Mouse (Mus musculus) urinary bladder, postnatal 36 days (tissue): ENCODE measurements at regions not wholly inside any gene's neighbourhood (a gene's known extent, or its start where the extent isn't known, plus 50 kb on each side); places are given as distances from the start of the nearest gene placed in this dataset.

Experiments used
- DNase-seq, 2 experiments: peaks; one replicate each; pipeline ENCODE4 v3.0.0; 2022; ENCODE audit warnings: low spot score in 2 of 2, mixed read lengths in 1 of 2

- no peak for DNase-seq
Observed at GRCm38 (mm10) chr1:153962161-153962720, 62.2 kb upstream of the Teddm2 start.

- no peak for DNase-seq
Observed at GRCm38 (mm10) chr1:153963744-153964342, 63.8 kb upstream of the Teddm2 start.

- no peak for DNase-seq
Observed at GRCm38 (mm10) chr1:153969401-153969800, 69.4 kb upstream of the Teddm2 start.

- no peak for DNase-seq
Observed at GRCm38 (mm10) chr1:153974300-153974699, 74.3 kb upstream of the Teddm2 start.

GRCm38 (mm10) chr1:153977963-153978726, 78.1 kb upstream of the Teddm2 start:
- DNase-seq, result no peak

GRCm38 (mm10) chr1:153980886-153981285, 80.9 kb upstream of the Teddm2 start:
- DNase-seq, result peak in 1 of 2 experiments; percentile 24

GRCm38 (mm10) chr1:153985595-153985994, 85.6 kb upstream of the Teddm2 start:
- DNase-seq, result no peak

GRCm38 (mm10) chr1:153986632-153987031, 86.6 kb upstream of the Teddm2 start:
- DNase-seq, result no peak

GRCm38 (mm10) chr1:153988297-153988696, 88.3 kb upstream of the Teddm2 start:
- DNase-seq, result no peak

- peak in 1 of 2 experiments; percentile 21 for DNase-seq
Observed at GRCm38 (mm10) chr1:153990651-153991435, 90.8 kb upstream of the Teddm2 start.

- no peak for DNase-seq
Observed at GRCm38 (mm10) chr1:153992466-153992865, 92.4 kb upstream of the Teddm2 start.

GRCm38 (mm10) chr1:153994871-153995270, 94.8 kb upstream of the Teddm2 start:
- DNase-seq, result no peak

GRCm38 (mm10) chr1:153997201-153998181, 97.5 kb upstream of the Teddm2 start:
- no peak for DNase-seq

- DNase-seq, result no peak
Observed at GRCm38 (mm10) chr1:153999776-154000175, 99.7 kb upstream of the Teddm2 start.

- DNase-seq, result no peak
Observed at GRCm38 (mm10) chr1:154003669-154004068, 103.6 kb upstream of the Teddm2 start.

GRCm38 (mm10) chr1:154004647-154005046, 104.6 kb upstream of the Teddm2 start:
- DNase-seq, result no peak

- no peak for DNase-seq
Observed at GRCm38 (mm10) chr1:154006055-154006454, 106.0 kb upstream of the Teddm2 start.

- DNase-seq, result no peak
Observed at GRCm38 (mm10) chr1:154007440-154007839, 107.4 kb upstream of the Teddm2 start.

- DNase-seq, result no peak
Observed at GRCm38 (mm10) chr1:154008593-154009310, 108.7 kb upstream of the Teddm2 start.

- no peak for DNase-seq
Observed at GRCm38 (mm10) chr1:154010681-154011080, 110.7 kb upstream of the Teddm2 start.
